Mouse (Mus musculus) ES-Bruce4 (cell line): Measurements from ENCODE around the gene Wwtr1.

Source experiments
- CTCF ChIP-seq: IDR thresholded peaks from one replicate; pipeline ENCODE4 v1.8.1; 2011; ENCODE audit warnings: low read depth, low read length
- POLR2A ChIP-seq: IDR thresholded peaks from one replicate; pipeline ENCODE4 v1.8.1; 2011; ENCODE audit warnings: low read length; ENCODE audit not compliant: insufficient read depth

GRCm38 (mm10) chr3:57583533-57583932 lies 7.8 kb upstream of the Wwtr1 start:
- TF ChIP-seq CTCF (no peak), POLR2A (no peak)
